ENCODE assay signal across 8 mouse cellular contexts in genomic region chr13:55429226-55429888, GRCm38 (mm10). TPM values are rescaled to one million over a fixed set of nuclear protein-coding genes. Genes with fewer than 3 reads are reported as not detected.
A peak's percentile ranks its signal among the peaks of the same experiment; 100 is the strongest.
DNase-seq lines count a peak whose midpoint lies in the region; ATAC-seq lines count a peak whose summit lies in the region.
"Had no signal": no experiment of that assay in that cellular context is flagged by ENCODE, and none has a peak within 500 bp of the region (broad histone marks: within the 10 kb centered on the region; RNA-seq: fewer than 3 reads in every experiment).

No protein-coding gene starts in this region.

- peak; percentile 87 for ATAC-seq in neutrophil, adult 5-6 weeks (ENCODE audit: extremely low read depth, insufficient number of reproducible peaks, low FRiP score, poor library complexity, severe bottlenecking)

- peak; percentile 85 for DNase-seq in adrenal gland, adult 8-10 months
- DNase-seq in gastrocnemius, adult 8-10 months (ENCODE audit: low spot score in 2 of 2), result peak; percentile 63 to 71
- peak; percentile 42 to 58 for DNase-seq in kidney, postnatal 4 days
- no peak for DNase-seq in frontal cortex, adult 2 months (ENCODE audit: extremely low spot score in 1 of 2, low spot score in 1 of 2)
- DNase-seq in retina, embryonic 14.5 days (ENCODE audit: low spot score), result no peak
- no peak for DNase-seq in ovary, postnatal 36 days (ENCODE audit: low spot score)

RNA-seq across cellular contexts. Expression of gene F12, which starts 2.8 kb away (rescaled TPM):
- under 1 TPM in 3 of 4 experiments, not detected in 1; 0.17 to 0.71 (median 0.43) TPM for total RNA-seq in adrenal gland, adult 8-10 months (2022)
- not detected for total RNA-seq in gastrocnemius, adult 8-10 months (2022)
- total RNA-seq in neutrophil, adult 5-6 weeks (2017), result 2.6 and 2.8 TPM in 2 replicates
- polyA plus RNA-seq in frontal cortex, adult 2 months (2012; rRNA removed), result 0.57 and 0.82 TPM in 2 replicates

RNA-seq across cellular contexts. Expression of gene Pfn3, which starts 14.3 kb away (rescaled TPM):
- not detected for total RNA-seq in adrenal gland, adult 8-10 months (2022)
- total RNA-seq in gastrocnemius, adult 8-10 months (2022), result not detected
- not detected in 2 replicates for total RNA-seq in neutrophil, adult 5-6 weeks (2017)
- polyA plus RNA-seq in frontal cortex, adult 2 months (2012; rRNA removed), result 0.34 and 0.42 TPM in 2 replicates
- polyA plus RNA-seq: heart, embryonic 13.5 days had no signal

RNA-seq across cellular contexts. Expression of gene Grk6, which starts 15.5 kb away (rescaled TPM):
- 10 to 100 TPM; 36.0 to 55.3 (median 48.6) TPM for total RNA-seq in adrenal gland, adult 8-10 months (2022)
- 1 to 10 TPM; 6.9 to 9.7 (median 9.4) TPM for total RNA-seq in gastrocnemius, adult 8-10 months (2022)
- 362 and 371 TPM in 2 replicates for total RNA-seq in neutrophil, adult 5-6 weeks (2017)
- 70.6 and 74.3 TPM in 2 replicates for polyA plus RNA-seq in frontal cortex, adult 2 months (2012; rRNA removed)

RNA-seq across cellular contexts. Expression of gene Slc34a1, which starts 31.4 kb away (rescaled TPM):
- not detected for total RNA-seq in adrenal gland, adult 8-10 months (2022)
- total RNA-seq in gastrocnemius, adult 8-10 months (2022), result not detected
- total RNA-seq in neutrophil, adult 5-6 weeks (2017), result 0.25 and 0.35 TPM in 2 replicates
- polyA plus RNA-seq in frontal cortex, adult 2 months (2012; rRNA removed), result 0.54 and 0.55 TPM in 2 replicates
- polyA plus RNA-seq: heart, embryonic 13.5 days had no signal

RNA-seq across cellular contexts. Expression of gene Prr7, which starts 34.7 kb away (rescaled TPM):
- total RNA-seq in adrenal gland, adult 8-10 months (2022), result 1 to 10 TPM; 2.3 to 4.3 (median 3.7) TPM
- under 1 TPM in 2 of 4 experiments, not detected in 2; 0.20 to 0.39 TPM for total RNA-seq in gastrocnemius, adult 8-10 months (2022)
- total RNA-seq in neutrophil, adult 5-6 weeks (2017), result 12.3 and 14.1 TPM in 2 replicates
- polyA plus RNA-seq in frontal cortex, adult 2 months (2012; rRNA removed), result 67.1 and 81.0 TPM in 2 replicates
- polyA plus RNA-seq: heart, embryonic 13.5 days had no signal

Comparison
In these comparisons a context has a peak if more than half of its experiments do, and no peak if none do; other contexts are left out.
1. DNase-seq: peak in adrenal gland, adult 8-10 months (single experiment), gastrocnemius, adult 8-10 months (2 of 2) and kidney, postnatal 4 days (2 of 2); none in frontal cortex, adult 2 months (0 of 2), retina, embryonic 14.5 days (single experiment) and ovary, postnatal 36 days (single experiment).